Mouse (Mus musculus): ENCODE data around the gene Tmem205. TPM values are rescaled to one million over a fixed set of nuclear protein-coding genes. Genes with fewer than 3 reads are reported as not detected.

The Tmem205 gene
- total RNA-seq, 2 experiments from 2014 or later = 21.1 to 40.4 TPM

DNA sequence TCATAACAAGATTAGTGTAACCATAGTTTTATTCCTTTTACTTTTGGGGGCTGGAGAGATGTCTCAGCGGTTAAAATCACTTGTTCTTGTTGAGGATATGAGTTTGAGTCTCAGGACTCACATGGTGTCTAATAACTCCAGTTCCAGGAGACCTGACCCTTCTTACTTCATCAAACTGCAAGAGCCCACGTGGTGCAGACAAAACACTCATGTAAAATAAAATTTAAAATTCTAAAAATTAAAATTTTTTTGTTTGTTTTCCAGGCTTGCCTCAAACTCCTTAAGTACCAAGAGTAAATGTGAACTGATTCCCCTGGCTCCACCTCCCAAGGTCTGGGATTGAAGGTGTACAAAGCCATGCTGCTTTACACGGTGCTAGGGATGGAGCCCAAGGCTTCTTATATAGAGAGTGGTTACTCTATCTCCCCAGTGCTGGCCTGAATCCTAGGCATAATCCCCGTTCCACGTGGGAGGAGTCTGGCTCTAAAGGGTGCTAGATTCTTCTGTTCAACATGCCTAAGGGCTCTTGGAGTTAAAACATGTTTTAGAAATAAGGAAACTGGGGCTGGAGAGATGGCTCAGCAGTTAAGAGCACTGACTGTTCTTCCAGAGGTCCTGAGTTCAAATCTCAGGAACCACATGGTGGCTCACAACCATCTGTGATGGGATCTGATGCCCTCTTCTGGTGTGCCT is 8.5 kb downstream of the Tmem205 start:
- ATAC-seq (replicated peaks; ENCODE audit: poor library complexity, severe bottlenecking) = no peak

DNA sequence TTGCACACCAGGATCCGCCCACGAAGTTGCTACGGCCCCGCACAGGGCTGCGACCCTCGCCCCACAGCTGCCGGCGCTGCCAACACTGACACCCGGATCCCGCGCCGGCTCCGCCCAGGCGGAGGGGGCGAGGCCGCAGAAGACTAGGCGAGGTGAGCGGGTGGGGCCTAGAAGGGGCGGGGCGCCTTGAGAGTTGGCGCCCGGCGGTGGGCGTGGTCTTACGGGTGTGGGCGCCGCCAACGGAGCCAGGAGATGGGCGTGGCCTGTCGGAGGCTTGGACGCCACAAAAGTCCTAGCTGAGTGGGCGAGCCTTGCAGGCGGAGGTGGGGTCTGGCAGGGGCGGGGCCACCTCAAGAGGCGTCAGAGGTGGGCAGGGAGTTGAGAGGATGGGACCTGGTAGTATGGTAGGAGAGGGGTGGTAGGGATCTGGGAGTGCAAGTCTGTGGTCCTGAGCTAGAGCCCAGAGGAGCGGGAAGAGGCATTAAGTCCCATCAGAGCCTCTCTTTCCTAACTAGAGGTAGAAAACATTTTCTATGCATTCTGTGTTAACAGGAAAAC is 9.2 kb downstream of the Tmem205 start, which contains the start of gene Rab3d:
Gene Rab3d (minus strand): TSS at position 158 of the 558 bp plus-strand sequence.
- ATAC-seq (replicated peaks; ENCODE audit: poor library complexity, severe bottlenecking) = peak; percentile 95

DNA sequence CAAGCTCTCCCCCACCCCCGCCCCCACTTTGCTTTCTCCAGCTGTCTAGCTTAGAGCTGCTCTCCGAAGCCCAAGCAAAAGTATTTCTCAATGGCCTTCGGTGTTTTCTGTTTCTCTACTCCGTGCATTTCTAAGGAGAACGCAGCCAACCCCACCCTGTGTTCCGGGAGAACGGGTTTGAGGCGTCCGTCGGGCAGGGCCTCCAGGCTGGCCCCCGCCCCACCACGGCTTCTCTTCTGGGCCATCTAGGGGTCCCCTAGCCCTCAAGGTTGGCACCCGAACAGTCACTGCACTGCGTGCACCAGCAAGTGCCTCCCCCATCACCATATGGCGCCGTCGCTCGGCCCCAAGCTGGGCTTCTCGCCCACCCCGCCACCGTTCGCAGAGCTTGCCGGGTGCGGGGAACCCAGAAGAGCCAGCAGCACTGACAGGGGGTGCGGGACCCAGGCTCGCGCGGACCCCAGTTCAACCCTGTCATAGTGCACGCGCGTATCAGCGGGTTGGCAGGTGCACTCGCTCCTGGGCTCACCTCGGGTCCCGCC is 9.8 kb downstream of the Tmem205 start:
- ATAC-seq (replicated peaks; ENCODE audit: poor library complexity, severe bottlenecking) = peak; percentile 3

DNA sequence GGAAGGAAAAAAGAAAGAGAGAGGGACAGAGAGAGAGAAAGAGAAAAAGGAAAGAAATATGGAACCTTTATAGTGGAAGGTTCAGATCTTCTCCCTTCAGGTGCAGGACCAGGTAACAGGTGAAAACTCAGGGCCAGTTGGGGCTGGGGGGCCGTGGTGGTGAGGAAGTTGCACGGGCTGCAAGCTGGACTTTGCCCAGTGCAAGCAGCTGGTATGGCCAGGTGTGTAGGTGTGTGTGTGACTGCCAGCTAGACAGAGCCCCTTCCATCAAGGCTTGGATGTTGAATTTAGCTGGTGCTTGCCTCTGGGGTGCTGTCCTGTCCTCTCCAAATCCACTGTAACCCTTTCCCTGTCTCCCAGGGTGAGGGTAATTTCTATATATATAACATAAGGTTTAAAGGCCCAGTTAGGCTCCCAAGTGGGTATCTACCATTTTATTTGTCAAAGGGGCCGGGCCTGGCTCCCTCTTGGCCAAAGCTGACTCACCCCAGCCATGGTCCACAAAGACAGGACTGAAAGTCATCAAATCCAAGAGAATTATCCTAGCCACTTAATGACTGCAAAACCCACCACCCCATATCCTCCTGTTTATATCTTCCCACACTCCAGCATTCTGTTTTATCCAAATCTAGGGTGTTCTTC is 10.4 kb downstream of the Tmem205 start:
- ATAC-seq (replicated peaks; ENCODE audit: poor library complexity, severe bottlenecking) = no peak

DNA sequence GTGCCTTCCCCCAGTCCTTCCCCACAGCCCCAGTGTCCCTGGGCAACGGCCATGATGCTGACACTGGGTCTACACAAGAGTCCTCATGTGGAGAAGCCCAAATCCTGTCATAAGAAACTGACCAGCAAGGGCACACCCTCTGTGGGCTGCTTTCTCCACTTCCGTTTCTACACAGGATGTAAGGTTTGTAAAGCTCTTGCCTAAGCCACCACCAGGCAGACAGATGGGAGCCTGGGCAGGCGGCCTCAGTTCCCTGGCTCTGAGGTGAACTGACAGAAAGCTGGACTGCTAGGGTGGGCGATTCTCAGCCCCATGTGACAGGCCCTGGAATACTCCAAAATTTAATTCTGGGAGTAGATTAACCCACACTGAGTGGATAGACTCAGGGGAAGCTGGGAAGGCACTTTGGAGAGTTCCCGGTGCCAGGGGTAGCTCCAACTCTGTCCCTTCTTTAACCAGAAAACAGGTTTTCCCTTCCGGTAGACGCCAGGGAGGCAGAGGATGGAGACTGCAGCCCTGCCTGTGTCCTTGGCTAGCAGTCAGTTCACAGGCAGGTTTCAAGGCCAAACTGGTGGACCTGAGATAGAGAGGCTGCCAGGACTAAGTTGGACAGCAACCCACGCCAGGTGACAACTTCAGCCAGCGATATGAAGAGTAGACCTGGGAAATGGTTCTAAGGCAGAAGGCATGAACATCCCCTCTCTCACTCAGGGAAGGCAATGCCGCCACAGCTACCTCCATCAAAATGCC is 17.7 kb downstream of the Tmem205 start:
- peak; percentile 94 for ATAC-seq (replicated peaks; ENCODE audit: poor library complexity, severe bottlenecking)

DNA sequence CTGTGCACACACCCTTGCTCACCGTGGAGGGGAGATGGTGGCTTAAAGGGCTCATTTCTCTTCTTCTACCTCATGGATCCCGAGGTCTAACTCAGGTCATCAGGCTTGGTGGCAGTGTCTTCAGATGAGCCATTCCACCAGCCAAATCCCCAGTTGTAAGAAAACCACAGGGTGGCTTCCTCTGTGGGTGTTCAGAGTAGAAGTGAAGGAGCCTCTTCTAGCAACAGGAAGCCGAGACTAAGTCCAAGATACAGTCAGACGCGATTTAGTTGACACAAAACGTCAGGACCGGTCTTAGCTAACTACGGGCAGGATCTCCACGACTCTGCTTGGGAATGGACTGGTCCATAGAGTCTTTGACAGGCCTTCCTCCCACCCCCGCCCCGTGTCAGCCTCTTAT is 19.1 kb downstream of the Tmem205 start:
- peak; percentile 30 for ATAC-seq (replicated peaks; ENCODE audit: poor library complexity, severe bottlenecking)

DNA sequence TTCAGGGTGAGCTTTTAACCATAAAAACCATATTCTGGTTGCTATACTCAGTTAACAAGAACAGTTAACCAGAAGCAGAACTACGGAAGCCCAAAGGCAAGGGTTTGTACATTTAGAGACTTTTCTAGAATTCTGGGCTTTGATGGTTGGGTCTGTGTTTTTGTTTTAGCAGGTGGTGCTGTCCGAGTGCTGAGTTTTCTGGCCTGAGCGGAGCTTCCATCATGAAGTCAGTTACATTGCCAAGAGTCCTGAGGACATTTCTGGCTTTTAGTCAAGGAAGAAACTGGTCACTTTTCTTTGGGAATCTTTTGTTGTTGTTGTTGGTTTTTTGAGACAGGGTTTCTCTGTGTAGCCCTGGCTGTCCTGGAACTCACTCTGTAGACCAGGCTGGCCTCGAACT is 23.3 kb downstream of the Tmem205 start:
- ATAC-seq (replicated peaks; ENCODE audit: poor library complexity, severe bottlenecking) = no peak

DNA sequence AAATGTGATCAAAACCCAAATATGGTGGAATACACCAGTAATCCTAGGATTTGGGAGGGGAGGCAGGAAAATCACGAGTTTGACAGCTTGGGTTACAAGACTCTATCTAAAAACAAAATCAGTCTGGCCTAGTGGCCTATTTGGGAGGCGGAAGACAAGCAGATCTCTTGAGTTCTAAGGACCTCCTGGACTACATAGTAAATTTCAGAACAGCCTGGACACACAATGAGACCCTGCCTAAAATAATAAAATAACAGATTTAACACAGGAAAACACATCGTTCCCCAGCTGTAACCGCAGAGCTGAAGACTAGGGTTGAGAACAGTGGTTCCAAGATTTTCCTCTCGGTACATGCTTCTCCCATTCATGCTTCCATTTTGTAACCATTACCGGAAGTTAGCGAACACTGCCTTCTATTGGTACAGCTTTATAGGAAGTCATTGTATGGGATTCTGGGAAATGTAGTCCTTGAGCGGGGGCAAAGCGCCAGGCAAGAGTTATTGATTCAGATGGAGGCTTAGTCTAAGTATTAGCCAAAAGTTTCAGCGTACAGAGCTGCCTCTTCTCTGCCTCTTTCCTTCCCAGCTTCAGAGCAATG is 26.0 kb downstream of the Tmem205 start:
- peak; percentile 96 for ATAC-seq (replicated peaks; ENCODE audit: poor library complexity, severe bottlenecking)

DNA sequence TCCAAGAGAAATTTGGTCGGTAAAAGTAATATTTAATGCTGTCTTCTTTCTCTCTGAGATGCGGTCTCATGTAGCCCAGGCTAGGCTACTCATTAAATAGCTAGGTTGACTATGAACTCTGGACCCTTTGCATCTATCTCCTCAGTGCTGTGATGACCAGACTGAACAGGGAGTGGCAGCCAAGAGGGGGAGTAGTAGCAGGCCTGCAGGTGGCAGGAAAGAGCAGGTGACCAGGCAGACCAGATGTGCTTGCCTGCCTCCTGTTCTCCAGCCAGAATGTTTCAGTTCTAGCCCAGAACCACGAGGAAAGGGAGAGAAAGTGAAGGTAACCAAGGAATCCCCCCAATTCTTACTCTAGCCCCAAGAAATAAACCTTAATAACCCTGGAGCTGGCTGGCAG is 38.1 kb downstream of the Tmem205 start:
- peak; percentile 62; the same call in 1 of the 2 replicates for ATAC-seq (replicated peaks; ENCODE audit: poor library complexity, severe bottlenecking)

DNA sequence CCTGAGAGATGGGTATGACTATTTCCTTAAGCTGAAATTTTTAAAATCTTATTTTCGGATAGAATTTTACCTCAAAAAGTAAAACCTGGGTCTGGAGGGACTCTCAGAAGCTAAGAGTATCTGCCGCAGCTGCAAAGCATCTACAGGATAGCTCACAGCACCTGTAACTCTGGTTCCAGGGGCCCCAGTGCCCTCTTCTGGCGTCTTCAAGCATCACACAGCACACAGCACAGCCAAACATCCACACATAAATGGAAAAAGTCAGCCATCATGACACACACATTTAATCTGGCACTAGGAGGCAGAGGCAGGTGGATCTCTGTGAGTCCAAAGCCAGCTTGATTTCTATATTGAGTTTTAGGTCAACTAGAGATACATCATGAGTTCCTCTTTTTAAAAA is 50.8 kb downstream of the Tmem205 start:
- ATAC-seq (replicated peaks; ENCODE audit: poor library complexity, severe bottlenecking) = no peak

DNA sequence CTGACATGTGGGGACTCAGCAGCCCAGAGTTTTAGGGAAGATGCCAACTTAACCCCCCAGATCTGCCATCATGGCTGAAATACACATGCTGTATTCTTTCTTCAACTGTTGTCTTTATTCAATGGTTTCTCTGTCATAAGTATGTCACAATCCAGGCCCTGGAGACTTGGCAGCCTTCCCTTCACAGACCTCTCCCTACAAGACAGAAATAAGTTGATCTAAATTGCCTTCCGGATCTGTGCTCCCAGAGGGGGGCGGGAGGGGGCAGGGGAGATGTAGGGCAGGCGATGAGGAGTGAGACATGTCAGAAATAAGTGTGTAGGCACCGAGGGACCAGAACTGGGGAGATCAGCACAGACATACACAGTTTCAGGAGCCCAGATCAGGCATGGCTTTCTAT is 55.2 kb downstream of the Tmem205 start:
- ATAC-seq (replicated peaks; ENCODE audit: poor library complexity, severe bottlenecking) = no peak

Other genes starting within 250 kb of the Tmem205 start
- gene Ldlr, start 204.1 kb downstream of the Tmem205 start, total RNA-seq (2014; fragmentation: Nextera tagmentation) = 8.9 and 9.0 TPM in 2 replicates
- 13.1 and 15.5 TPM in 2 replicates for gene Ldlr, start 204.1 kb downstream of the Tmem205 start, total RNA-seq (2017)
- gene Spc24, start 167.3 kb downstream of the Tmem205 start, total RNA-seq (2014; fragmentation: Nextera tagmentation) = 31.4 and 46.5 TPM in 2 replicates
- 117 and 138 TPM in 2 replicates for gene Spc24, start 167.3 kb downstream of the Tmem205 start, total RNA-seq (2017)
- 1.5 and 2.1 TPM in 2 replicates for gene Kank2, start 128.8 kb downstream of the Tmem205 start, total RNA-seq (2014; fragmentation: Nextera tagmentation)
- gene Kank2, start 128.8 kb downstream of the Tmem205 start, total RNA-seq (2017) = 0.78 and 1.6 TPM in 2 replicates
- 1.5 and 3.0 TPM in 2 replicates for gene Angptl8, start 92.0 kb downstream of the Tmem205 start, total RNA-seq (2014; fragmentation: Nextera tagmentation)
- 1.4 TPM in 1 of 2 replicates, not detected in the other for gene Angptl8, start 92.0 kb downstream of the Tmem205 start, total RNA-seq (2017)
- gene Dock6, start 74.9 kb downstream of the Tmem205 start, total RNA-seq (2014; fragmentation: Nextera tagmentation) = 4.2 TPM in 2 replicates
- gene Dock6, start 74.9 kb downstream of the Tmem205 start, total RNA-seq (2017) = 0.52 and 5.6 TPM in 2 replicates
- gene Rab3d, start 9.4 kb downstream of the Tmem205 start, total RNA-seq (2014; fragmentation: Nextera tagmentation) = 22.5 and 33.1 TPM in 2 replicates
- 44.0 and 51.7 TPM in 2 replicates for gene Rab3d, start 9.4 kb downstream of the Tmem205 start, total RNA-seq (2017)
- not detected in 2 replicates for gene Ccdc159, start 85 bp downstream of the Tmem205 start, total RNA-seq (2014; fragmentation: Nextera tagmentation)
- gene Ccdc159, start 85 bp downstream of the Tmem205 start, total RNA-seq (2017) = 0.69 TPM in 1 of 2 replicates, not detected in the other
- gene Plppr2, start 9.5 kb upstream of the Tmem205 start, total RNA-seq (2014; fragmentation: Nextera tagmentation) = 0.58 and 1.4 TPM in 2 replicates
- not detected in 2 replicates for gene Plppr2, start 9.5 kb upstream of the Tmem205 start, total RNA-seq (2017)
- gene Swsap1, start 28.2 kb upstream of the Tmem205 start, total RNA-seq (2014; fragmentation: Nextera tagmentation) = 7.8 and 9.9 TPM in 2 replicates
- 7.6 and 8.2 TPM in 2 replicates for gene Swsap1, start 28.2 kb upstream of the Tmem205 start, total RNA-seq (2017)
- 0.21 and 0.41 TPM in 2 replicates for gene Epor, start 36.0 kb upstream of the Tmem205 start, total RNA-seq (2014; fragmentation: Nextera tagmentation)
- 0.77 TPM in 1 of 2 replicates, not detected in the other for gene Epor, start 36.0 kb upstream of the Tmem205 start, total RNA-seq (2017)
- gene Rgl3, start 61.9 kb upstream of the Tmem205 start, total RNA-seq (2014; fragmentation: Nextera tagmentation) = not detected in 2 replicates
- not detected in 2 replicates for gene Rgl3, start 61.9 kb upstream of the Tmem205 start, total RNA-seq (2017)
- gene Ccdc151, start 75.1 kb upstream of the Tmem205 start, total RNA-seq (2014; fragmentation: Nextera tagmentation) = not detected in 2 replicates
- gene Ccdc151, start 75.1 kb upstream of the Tmem205 start, total RNA-seq (2017) = not detected in 2 replicates
- gene Prkcsh, start 75.2 kb upstream of the Tmem205 start, total RNA-seq (2014; fragmentation: Nextera tagmentation) = 61.4 and 68.4 TPM in 2 replicates
- gene Prkcsh, start 75.2 kb upstream of the Tmem205 start, total RNA-seq (2017) = 127 and 144 TPM in 2 replicates
- gene Elavl3, start 124.5 kb upstream of the Tmem205 start, total RNA-seq (2014; fragmentation: Nextera tagmentation) = not detected in 2 replicates
- 0.31 TPM in 1 of 2 replicates, not detected in the other for gene Elavl3, start 124.5 kb upstream of the Tmem205 start, total RNA-seq (2017)
- not detected in 2 replicates for gene Gm49318, start 143.7 kb upstream of the Tmem205 start, total RNA-seq (2014; fragmentation: Nextera tagmentation)
- not detected in 2 replicates for gene Gm49318, start 143.7 kb upstream of the Tmem205 start, total RNA-seq (2017)
- gene Zfp653, start 143.8 kb upstream of the Tmem205 start, total RNA-seq (2014; fragmentation: Nextera tagmentation) = 6.2 and 8.7 TPM in 2 replicates
- gene Zfp653, start 143.8 kb upstream of the Tmem205 start, total RNA-seq (2017) = 5.8 and 9.3 TPM in 2 replicates
- gene Ecsit, start 157.9 kb upstream of the Tmem205 start, total RNA-seq (2014; fragmentation: Nextera tagmentation) = 21.1 and 29.5 TPM in 2 replicates
- gene Ecsit, start 157.9 kb upstream of the Tmem205 start, total RNA-seq (2017) = 28.2 and 30.3 TPM in 2 replicates
- not detected in 2 replicates for gene Cnn1, start 171.7 kb upstream of the Tmem205 start, total RNA-seq (2014; fragmentation: Nextera tagmentation)
- not detected in 2 replicates for gene Cnn1, start 171.7 kb upstream of the Tmem205 start, total RNA-seq (2017)
- 93.9 and 132 TPM in 2 replicates for gene Elof1, start 189.6 kb upstream of the Tmem205 start, total RNA-seq (2014; fragmentation: Nextera tagmentation)
- gene Elof1, start 189.6 kb upstream of the Tmem205 start, total RNA-seq (2017) = 47.3 and 56.3 TPM in 2 replicates
- 3.9 and 4.7 TPM in 2 replicates for gene Acp5, start 208.2 kb upstream of the Tmem205 start, total RNA-seq (2014; fragmentation: Nextera tagmentation)
- gene Acp5, start 208.2 kb upstream of the Tmem205 start, total RNA-seq (2017) = 1.6 and 4.6 TPM in 2 replicates
- gene Pigyl, start 229.3 kb upstream of the Tmem205 start, total RNA-seq (2014; fragmentation: Nextera tagmentation) = 17.3 and 28.7 TPM in 2 replicates
- gene Pigyl, start 229.3 kb upstream of the Tmem205 start, total RNA-seq (2017) = 26.6 and 29.3 TPM in 2 replicates